Mouse (Mus musculus) ES-E14 (cell line): ENCODE results near the gene Fdxr.

Source experiments
- CHD2 ChIP-seq: IDR thresholded peaks from 2 replicates; pipeline ENCODE4 v1.6.1; 2014; ENCODE audit warnings: mild to moderate bottlenecking, low read depth, low read length, inconsistent platforms
- HCFC1 ChIP-seq: IDR thresholded peaks from 2 replicates; pipeline ENCODE4 v1.6.1; 2012; ENCODE audit warnings: low read length, inconsistent platforms, borderline replicate concordance; ENCODE audit not compliant: insufficient read depth
- MAFK ChIP-seq: IDR thresholded peaks from 2 replicates; pipeline ENCODE4 v1.6.1; 2014; ENCODE audit warnings: mild to moderate bottlenecking, low read depth, low read length, inconsistent platforms; ENCODE audit not compliant: insufficient read depth
- ZC3H11A ChIP-seq: IDR thresholded peaks from 2 replicates; pipeline ENCODE4 v1.6.1; 2012; ENCODE audit warnings: low read depth, mild to moderate bottlenecking, inconsistent platforms, low read length, borderline replicate concordance
- ZNF384 ChIP-seq: IDR thresholded peaks from 2 replicates; pipeline ENCODE4 v1.6.1; 2012; ENCODE audit warnings: low read depth, low read length, inconsistent platforms

DNA sequence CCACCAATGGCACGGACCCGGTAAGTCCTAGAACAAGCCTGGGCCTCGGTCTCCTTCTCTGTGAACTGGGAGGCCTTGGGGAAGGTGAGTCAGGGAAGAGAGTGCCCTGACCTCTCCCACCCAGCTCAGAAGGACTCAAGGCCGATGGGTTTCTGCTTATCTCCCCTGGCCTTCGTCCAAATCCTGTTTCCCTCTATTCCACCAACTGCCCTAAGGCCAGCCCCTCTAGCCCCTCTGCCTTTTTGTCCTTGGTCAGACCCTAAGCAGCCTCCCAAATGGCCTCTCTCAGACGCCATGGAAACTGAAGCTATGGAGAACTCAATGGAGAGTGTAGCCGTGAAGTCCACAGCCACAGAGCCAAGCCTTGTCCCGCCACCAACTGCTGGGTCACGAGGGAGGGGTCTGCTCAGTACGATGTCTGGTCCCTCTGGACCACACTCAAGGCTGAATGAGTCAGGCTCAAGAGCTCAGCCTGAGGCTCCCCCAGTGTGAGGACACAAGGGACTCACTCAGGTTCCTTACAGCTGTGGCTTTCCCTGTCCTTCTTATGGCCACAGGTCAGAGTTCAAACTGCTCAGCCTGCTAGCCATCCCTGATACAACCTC, 3.9 kb downstream of the Fdxr start:
- TF ChIP-seq MAFK, result no peak
- no peak for TF ChIP-seq HCFC1
- TF ChIP-seq ZC3H11A, result no peak
- no peak for TF ChIP-seq CHD2
- no peak for TF ChIP-seq ZNF384
